Mouse (Mus musculus) heart, embryonic 13.5 days (tissue): Measurements from ENCODE around the gene Tep1. TPM values are rescaled to one million over a fixed set of nuclear protein-coding genes. Genes with fewer than 3 reads are reported as not detected.
A peak's percentile ranks its signal among the peaks of the same experiment; 100 is the strongest.
"Not testable (repeated sequence)": the region's sequence is repeated elsewhere in the genome, so short reads cannot be mapped to it uniquely, and the experiment has no call there.

Experiments used
- ATAC-seq: fragments of 200-750 bp; cut with Nextera tagmentation; 2 replicates; pipeline ENCODE4 v1.8.0; 2017; ENCODE audit warnings: moderate TSS enrichment; ENCODE audit not compliant: insufficient number of reproducible peaks, low FRiP score, low TSS enrichment; ENCODE audit errors: extremely low read depth
- H3K27ac ChIP-seq: fragments of 300-500 bp; sonication (generic); replicated peaks from 2 replicates; pipeline ENCODE4 v1.5.1; 2015; ENCODE audit warnings: moderate library complexity, mild to moderate bottlenecking, inconsistent platforms
- H3K27me3 ChIP-seq: fragments of 300-500 bp; sonication (generic); replicated peaks from 2 replicates; pipeline ENCODE4 v1.6.1; 2015; ENCODE audit warnings: mild to moderate bottlenecking, inconsistent platforms
- H3K36me3 ChIP-seq: fragments of 300-500 bp; sonication (generic); 2 replicates; pipeline ENCODE4 v1.6.1; 2015; ENCODE audit warnings: mild to moderate bottlenecking, inconsistent platforms
- H3K4me1 ChIP-seq: fragments of 300-500 bp; sonication (generic); 2 replicates; pipeline ENCODE4 v1.6.1; 2015; ENCODE audit warnings: inconsistent platforms
- H3K4me2 ChIP-seq: fragments of 300-500 bp; sonication (generic); 2 replicates; pipeline ENCODE4 v1.6.1; 2015; ENCODE audit warnings: inconsistent platforms, mild to moderate bottlenecking, moderate library complexity
- H3K4me3 ChIP-seq: fragments of 300-500 bp; sonication (generic); 2 replicates; pipeline ENCODE4 v1.5.1; 2015; ENCODE audit warnings: moderate library complexity, mild to moderate bottlenecking, inconsistent platforms
- H3K9ac ChIP-seq: fragments of 300-500 bp; sonication (generic); 2 replicates; pipeline ENCODE4 v1.6.1; 2015; ENCODE audit warnings: inconsistent platforms, mild to moderate bottlenecking, moderate library complexity
- H3K9me3 ChIP-seq: fragments of 300-500 bp; sonication (generic); 2 replicates; pipeline ENCODE4 v1.6.1; 2016; ENCODE audit warnings: inconsistent platforms
- WGBS: fragments of 180-500 bp; shearing (Covaris S2); methylation state at CpG from one replicate; pipeline ENCODE4 v1.1.7; 2015; ENCODE audit warnings: mixed read lengths; 5-methylcytosine and 5-hydroxymethylcytosine counted together
- polyA plus RNA-seq: library from polyadenylated mRNA; unstranded; fragments of >200 nt; fragmentation: Nextera tagmentation; extraction: Ambion mirVana; gene quantifications from 2 replicates; pipeline ENCODE4 v1.2.1, GENCODE M21; 2015

Tep1 gene
- polyA plus RNA-seq, 1 experiment from 2014 or later: 5.1 TPM

DNA sequence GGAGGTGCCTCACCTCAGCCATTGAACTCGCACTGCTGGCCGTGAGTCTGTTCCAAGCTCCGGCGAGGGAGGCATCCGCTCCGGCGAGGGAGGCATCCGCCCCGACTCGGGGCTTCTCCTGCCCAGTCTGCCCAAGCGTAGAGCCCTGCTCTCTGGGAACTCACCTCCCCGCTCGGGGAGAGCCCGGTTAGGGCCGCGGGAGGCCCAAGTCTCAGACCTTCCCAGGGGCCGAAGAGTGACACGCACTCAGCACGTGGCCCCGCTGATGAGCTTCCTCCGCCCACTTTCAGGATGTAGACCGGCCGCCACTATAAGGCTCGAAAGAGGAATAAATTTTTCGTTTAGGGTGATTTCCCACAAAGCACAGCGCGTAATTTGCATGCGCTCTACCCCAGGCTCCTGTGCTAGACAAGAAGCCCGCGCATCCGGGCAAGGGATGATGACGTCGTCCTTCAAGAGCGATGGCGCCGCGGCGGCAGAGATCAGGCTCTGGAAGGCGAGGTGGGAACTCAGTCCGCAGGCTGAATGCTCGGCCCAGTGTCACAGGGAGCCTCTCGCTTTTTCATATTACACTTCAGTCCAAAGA is 62.8 kb downstream of the Tep1 start, which contains the start of the genes Ccnb1ip1 and Parp2:
Gene Ccnb1ip1, minus strand, starts transcription at position 246 of the 586 bp plus-strand sequence.
Gene Parp2, plus strand, starts transcription at position 355 of the 586 bp plus-strand sequence.
- ATAC-seq: peak; percentile 95
- Histone ChIP-seq H3K4me2 (peak within 1 kb of the TSS; percentile 73), H3K4me3 (peak within 1 kb of the TSS; percentile 71), H3K27me3 (no peaks in the 10 kb centered on the region), H3K9ac (peak within 1 kb of the TSS; percentile 89), H3K27ac (peak within 1 kb of the TSS; percentile 89), H3K4me1 (peaks cover 11% of the 10 kb centered on the region), H3K9me3 (no peaks in the 10 kb centered on the region), H3K36me3 (peaks cover 29% of the 10 kb centered on the region)
- WGBS: 0% methylated on average over 42 of the region's 42 CpGs

DNA sequence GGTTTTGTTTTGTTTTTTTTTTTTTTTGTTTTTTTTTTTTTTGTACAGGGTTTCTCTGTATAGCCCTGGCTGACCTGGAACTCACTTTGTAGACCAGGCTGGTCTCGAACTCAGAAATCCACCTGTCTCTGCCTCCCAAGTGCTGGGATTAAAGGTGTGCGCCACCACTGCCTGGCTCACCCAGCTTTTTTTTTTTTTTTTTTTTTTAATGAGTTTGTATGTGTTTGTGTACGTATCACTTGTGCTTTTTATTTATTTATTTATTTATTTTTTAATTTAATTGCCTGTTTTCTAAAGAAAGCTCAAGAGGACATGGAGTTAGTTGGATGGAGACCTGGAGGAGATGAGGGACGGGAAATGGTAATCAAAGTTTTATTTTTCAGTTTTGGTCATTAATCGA is 63.9 kb downstream of the Tep1 start:
- Histone ChIP-seq H3K27ac (0 out of 2 replicates have a peak overlapping the region, but pooled peaks have one; percentile 89), H3K4me3 (peak overlapping the region; percentile 71; the same call in 1 of the 2 replicates), H3K4me1 (peaks cover 11% of the 10 kb centered on the region), H3K4me2 (peak overlapping the region; percentile 73), H3K9ac (0 out of 2 replicates have a peak overlapping the region, but pooled peaks have one; percentile 40), H3K36me3 (peaks cover 18% of the 10 kb centered on the region)
- not testable (repeated sequence) for H3K27me3 ChIP-seq, ATAC-seq, H3K9me3 ChIP-seq
- 83% methylated on average over 4 of the region's 5 CpGs for WGBS

GRCm38 (mm10) chr14:50804683-50805082 is 65.7 kb downstream of the Tep1 start:
- H3K4me3 ChIP-seq: no peak overlapping the region
- no peak for ATAC-seq

DNA sequence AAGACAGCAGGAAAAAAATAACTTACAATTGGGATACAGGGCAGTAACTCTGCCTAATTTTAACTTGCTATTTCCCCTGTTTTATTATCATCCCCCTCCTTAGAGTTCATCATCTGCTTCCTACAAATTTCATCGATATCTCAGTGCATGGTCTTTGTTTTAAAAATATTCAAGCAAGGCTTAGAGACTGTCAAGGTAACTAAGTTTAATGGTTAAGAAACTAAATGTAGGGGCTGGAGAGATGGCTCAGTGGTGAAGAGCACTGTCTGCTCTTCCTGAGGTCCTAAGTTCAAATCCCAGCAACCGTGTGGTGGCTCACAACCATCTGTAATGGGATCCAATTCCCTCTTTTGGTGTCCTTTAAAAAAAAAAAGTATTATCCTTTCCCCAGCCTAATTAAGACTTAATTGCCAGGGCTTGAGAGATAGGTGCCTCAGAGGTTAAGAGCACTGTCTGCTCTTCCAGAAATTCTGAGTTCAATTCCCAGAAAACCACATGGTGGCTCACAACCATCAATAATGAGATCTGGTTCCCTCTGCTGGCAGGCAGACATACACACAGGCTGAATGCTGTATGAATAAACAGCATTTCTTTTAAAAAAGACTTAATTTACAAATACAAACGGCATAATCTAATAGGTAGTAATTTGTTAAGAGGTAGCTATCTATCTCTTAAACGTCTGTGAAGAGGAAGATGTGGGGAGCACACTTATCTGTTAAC is 67.4 kb downstream of the Tep1 start:
- Histone ChIP-seq H3K4me2 (no peak overlapping the region), H3K27ac (no peak overlapping the region), H3K4me1 (peaks cover 6% of the 10 kb centered on the region), H3K9ac (no peak overlapping the region), H3K36me3 (no peaks in the 10 kb centered on the region), H3K27me3 (no peaks in the 10 kb centered on the region), H3K4me3 (no peak overlapping the region), H3K9me3 (no peaks in the 10 kb centered on the region)
- no peak for ATAC-seq
- 55% methylated on average over 4 of the region's 4 CpGs for WGBS

More at GRCm38 (mm10) chr14:50804683-50805082, 65.7 kb downstream of the Tep1 start:
- 61% methylated on average over 13 of the region's 13 CpGs for WGBS
- Histone ChIP-seq H3K27ac (no peak overlapping the region), H3K9ac (no peak overlapping the region), H3K4me2 (no peak overlapping the region), H3K4me1 (peaks cover 13% of the 10 kb centered on the region), H3K27me3 (no peaks in the 10 kb centered on the region), H3K36me3 (0 out of 2 replicates have a peak, but pooled peaks cover under 1% of the 10 kb centered on the region), H3K9me3 (no peaks in the 10 kb centered on the region)

DNA sequence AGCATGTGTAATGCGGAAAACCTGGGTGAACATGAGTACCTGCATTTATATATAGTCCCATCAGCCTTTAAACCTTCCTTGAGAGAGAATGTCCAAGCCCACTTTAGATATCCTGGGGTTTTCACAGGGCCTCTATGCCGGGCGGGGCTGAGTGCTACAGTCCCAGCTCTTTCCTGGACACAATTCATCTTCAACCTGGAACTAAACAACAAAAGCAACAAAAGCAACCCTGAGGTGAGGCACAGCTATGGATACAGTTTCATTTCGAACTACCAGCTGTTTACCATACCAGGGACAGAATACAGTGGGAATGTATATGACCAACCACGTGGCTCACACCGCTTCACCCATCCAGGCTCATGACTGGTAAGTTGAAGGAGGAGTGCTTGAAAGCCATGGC is 67.9 kb downstream of the Tep1 start:
- ATAC-seq: no peak
- H3K4me3 ChIP-seq: no peak overlapping the region
- H3K4me2 ChIP-seq: no peak overlapping the region

GRCm38 (mm10) chr14:50799502-50800259 is 70.7 kb downstream of the Tep1 start:
- no peak for ATAC-seq
- 3% methylated on average over 3 of the region's 3 CpGs for WGBS
- peaks cover 3% of the 10 kb centered on the region for H3K4me1 ChIP-seq
- H3K9me3 ChIP-seq: no peaks in the 10 kb centered on the region
- no peak overlapping the region for H3K27ac ChIP-seq
- no peaks in the 10 kb centered on the region for H3K27me3 ChIP-seq
- H3K36me3 ChIP-seq: no peaks in the 10 kb centered on the region
- H3K9ac ChIP-seq: 0 out of 2 replicates have a peak overlapping the region, but pooled peaks have one; percentile 56
- no peak overlapping the region for H3K4me2 ChIP-seq
- no peak overlapping the region for H3K4me3 ChIP-seq

More for the DNA sequence above, 67.9 kb downstream of the Tep1 start:
- no peaks in the 10 kb centered on the region for H3K36me3 ChIP-seq
- no peak overlapping the region for H3K9ac ChIP-seq
- H3K27me3 ChIP-seq: no peaks in the 10 kb centered on the region
- no peaks in the 10 kb centered on the region for H3K9me3 ChIP-seq
- H3K27ac ChIP-seq: no peak overlapping the region
- 74% methylated on average over 6 of the region's 6 CpGs for WGBS
- peaks cover 6% of the 10 kb centered on the region for H3K4me1 ChIP-seq

DNA sequence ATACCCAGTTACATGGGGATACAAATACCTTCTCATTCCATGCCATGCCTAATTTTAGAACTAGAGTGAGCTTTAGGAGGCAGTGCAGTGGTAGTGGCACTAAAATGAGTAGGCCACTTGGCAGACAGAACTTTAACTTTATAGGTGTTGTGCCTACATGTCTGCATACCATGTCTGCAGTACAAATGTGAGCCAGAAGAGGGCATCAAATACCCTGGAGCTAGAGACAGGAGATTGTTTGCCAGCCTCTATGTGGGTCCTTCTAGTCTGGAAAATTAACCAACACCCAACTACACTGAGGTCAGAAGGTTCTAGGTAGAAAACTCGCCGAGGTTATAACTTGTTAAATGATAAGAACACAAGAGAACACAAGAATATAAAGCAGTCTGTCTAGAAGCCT is 71.8 kb downstream of the Tep1 start:
- no peaks in the 10 kb centered on the region for H3K36me3 ChIP-seq
- no peak overlapping the region for H3K4me3 ChIP-seq
- H3K9me3 ChIP-seq: no peaks in the 10 kb centered on the region
- no peak overlapping the region for H3K27ac ChIP-seq
- ATAC-seq: no peak
- H3K27me3 ChIP-seq: no peaks in the 10 kb centered on the region
- 45% methylated on average over 2 of the region's 2 CpGs for WGBS
- H3K9ac ChIP-seq: no peak overlapping the region
- peaks cover 3% of the 10 kb centered on the region for H3K4me1 ChIP-seq
- no peak overlapping the region for H3K4me2 ChIP-seq

DNA sequence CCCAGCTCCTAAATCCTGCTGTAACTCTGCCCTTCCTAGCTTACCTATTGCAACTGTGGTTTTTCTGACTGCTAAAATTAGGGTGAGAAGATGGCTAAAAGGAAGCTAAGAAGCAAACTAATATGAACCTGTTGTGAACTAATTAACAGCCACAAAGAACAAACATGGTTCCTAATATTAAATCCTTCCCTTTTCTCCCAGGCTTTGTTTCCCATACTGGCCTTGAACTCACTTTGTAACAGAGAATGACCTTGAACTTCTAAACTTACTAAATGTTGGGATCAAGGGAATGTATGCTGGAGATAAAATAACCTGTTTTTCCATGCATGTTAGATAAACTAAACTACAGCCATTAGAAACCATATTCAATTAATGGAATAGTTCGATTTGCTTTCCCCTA is 73.9 kb downstream of the Tep1 start:
- no peaks in the 10 kb centered on the region for H3K36me3 ChIP-seq
- no peak overlapping the region for H3K27ac ChIP-seq
- WGBS: 71% methylated on average over 1 of the region's 1 CpGs
- H3K4me3 ChIP-seq: no peak overlapping the region
- no peaks in the 10 kb centered on the region for H3K9me3 ChIP-seq
- H3K27me3 ChIP-seq: no peaks in the 10 kb centered on the region
- no peak overlapping the region for H3K4me2 ChIP-seq
- H3K4me1 ChIP-seq: peaks cover 3% of the 10 kb centered on the region
- H3K9ac ChIP-seq: no peak overlapping the region
- ATAC-seq: no peak

GRCm38 (mm10) chr14:50795965-50796364 is 74.4 kb downstream of the Tep1 start:
- Histone ChIP-seq H3K9ac (no peak overlapping the region), H3K4me3 (no peak overlapping the region), H3K9me3 (no peaks in the 10 kb centered on the region), H3K27ac (no peak overlapping the region), H3K36me3 (no peaks in the 10 kb centered on the region), H3K4me1 (peaks cover 3% of the 10 kb centered on the region), H3K27me3 (no peaks in the 10 kb centered on the region), H3K4me2 (no peak overlapping the region)
- 82% methylated on average over 4 of the region's 4 CpGs for WGBS
- no peak for ATAC-seq

- Histone ChIP-seq H3K27ac (no peak overlapping the region), H3K36me3 (no peaks in the 10 kb centered on the region), H3K9me3 (no peaks in the 10 kb centered on the region), H3K4me3 (no peak overlapping the region), H3K27me3 (no peaks in the 10 kb centered on the region), H3K9ac (no peak overlapping the region), H3K4me2 (no peak overlapping the region), H3K4me1 (peaks cover 3% of the 10 kb centered on the region)
- ATAC-seq: no peak
- 86% methylated on average over 24 of the region's 24 CpGs for WGBS
These were observed 75.0 kb downstream of the Tep1 start for GRCm38 (mm10) chr14:50795261-50795935.

GRCm38 (mm10) chr14:50788157-50788556 is 82.2 kb downstream of the Tep1 start:
- no peak overlapping the region for H3K27ac ChIP-seq
- 7% methylated on average over 2 of the region's 2 CpGs for WGBS

More at GRCm38 (mm10) chr14:50788157-50788556, 82.2 kb downstream of the Tep1 start:
- peaks cover 7% of the 10 kb centered on the region for H3K4me1 ChIP-seq
- H3K9me3 ChIP-seq: no peaks in the 10 kb centered on the region
- H3K9ac ChIP-seq: no peak overlapping the region
- H3K36me3 ChIP-seq: no peaks in the 10 kb centered on the region
- H3K27me3 ChIP-seq: no peaks in the 10 kb centered on the region
- no peak overlapping the region for H3K4me3 ChIP-seq
- no peak overlapping the region for H3K4me2 ChIP-seq
- no peak for ATAC-seq
